Comparison of ENCODE assay signal across 14 mouse cellular contexts in the genomic region with DNA sequence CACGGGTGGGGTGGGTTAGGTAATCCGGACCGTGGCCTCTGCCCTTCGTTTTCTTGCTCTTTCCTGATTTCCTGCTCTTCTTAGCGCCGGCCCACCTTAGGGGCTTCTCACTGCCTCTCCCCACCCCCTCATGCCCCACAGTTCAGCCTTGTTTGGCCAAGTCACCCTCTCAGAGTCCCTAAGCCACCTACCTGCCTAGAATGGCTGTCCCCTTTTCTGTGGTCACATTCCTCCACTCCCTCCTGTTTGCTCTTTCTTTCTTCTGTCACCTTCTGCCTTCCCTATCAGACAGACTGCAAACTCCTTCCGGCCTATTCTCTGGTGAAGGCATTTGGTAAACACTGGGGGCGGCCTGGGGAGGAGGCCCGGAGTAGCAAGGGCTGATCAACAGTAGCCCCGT. TPM values are rescaled to one million over a fixed set of nuclear protein-coding genes. Genes with fewer than 3 reads are reported as not detected.
DNase-seq lines count a peak whose midpoint lies in the region; ATAC-seq lines count a peak whose summit lies in the region.
"Had no signal": no experiment of that assay in that cellular context is flagged by ENCODE, and none has a peak within 500 bp of the region (broad histone marks: within the 10 kb centered on the region; RNA-seq: fewer than 3 reads in every experiment).

No protein-coding gene starts in this region.

- peak overlapping the region; percentile 0; the same call in 1 of the 2 replicates for H3K4me2 ChIP-seq in lung, embryonic 16.5 days (ENCODE audit: low read depth, low read length)
- H3K4me2 ChIP-seq in liver, embryonic 15.5 days: peak overlapping the region; percentile 36; the same call in 1 of the 2 replicates
- H3K4me2 ChIP-seq: embryonic facial prominence, embryonic 15.5 days; heart, embryonic 12.5 days; midbrain, embryonic 12.5 days; neural tube, embryonic 12.5 days had no signal

- peaks cover 34% of the 10 kb centered on the region for H3K27me3 ChIP-seq in lung, embryonic 16.5 days (ENCODE audit: control insufficient read depth, insufficient read depth, low read depth, low read length)
- peaks cover 61% of the 10 kb centered on the region for H3K27me3 ChIP-seq in liver, embryonic 15.5 days

- DNase-seq in heart, adult 11 months: peak; percentile 62
- DNase-seq in heart, postnatal 4 days: no peak
- DNase-seq in lung, postnatal 25 days (ENCODE audit: low spot score): no peak
- peak; percentile 2 for DNase-seq in gastrocnemius, postnatal 25 days
- DNase-seq in layer of hippocampus, adult 9-11 months: no peak
- no peak for DNase-seq in adipocyte (ENCODE audit: low spot score)
- DNase-seq: thymus, postnatal 14 days had no signal

- no peak overlapping the region for H3K4me3 ChIP-seq in lung, embryonic 16.5 days (ENCODE audit: low read length)
- no peak overlapping the region for H3K4me3 ChIP-seq in liver, embryonic 15.5 days (replicated peaks)
- H3K4me3 ChIP-seq: embryonic facial prominence, embryonic 15.5 days; heart, embryonic 12.5 days; midbrain, embryonic 12.5 days; neural tube, embryonic 12.5 days had no signal

- peak overlapping the region; percentile 45 for H3K9ac ChIP-seq in lung, embryonic 16.5 days (ENCODE audit: low read length)
- H3K9ac ChIP-seq in liver, embryonic 15.5 days: no peak overlapping the region
- H3K9ac ChIP-seq: embryonic facial prominence, embryonic 15.5 days; heart, embryonic 12.5 days; midbrain, embryonic 12.5 days; neural tube, embryonic 12.5 days had no signal

- H3K9me3 ChIP-seq in lung, embryonic 16.5 days (ENCODE audit: control insufficient read depth, low read length): no peaks in the 10 kb centered on the region
- H3K9me3 ChIP-seq in liver, embryonic 15.5 days (replicated peaks): no peaks in the 10 kb centered on the region
- H3K9me3 ChIP-seq: embryonic facial prominence, embryonic 15.5 days; heart, embryonic 12.5 days; midbrain, embryonic 12.5 days; neural tube, embryonic 12.5 days had no signal

- no peak for ATAC-seq in lung, embryonic 16.5 days (ENCODE audit: low read depth)
- no peak for ATAC-seq in liver, embryonic 15.5 days (ENCODE audit: insufficient read depth)
- ATAC-seq: inflammation-experienced regulatory T-cells, adult 6 months had no signal

- H3K4me1 ChIP-seq in lung, embryonic 16.5 days (replicated peaks; ENCODE audit: control insufficient read depth, insufficient read depth, low read length): peaks cover 3% of the 10 kb centered on the region
- H3K4me1 ChIP-seq in liver, embryonic 15.5 days (replicated peaks): peaks cover 32% of the 10 kb centered on the region

- H3K36me3 ChIP-seq in lung, embryonic 16.5 days (ENCODE audit: control insufficient read depth, insufficient read depth, low read length): no peaks in the 10 kb centered on the region
- H3K36me3 ChIP-seq in liver, embryonic 15.5 days (replicated peaks): no peaks in the 10 kb centered on the region
- H3K36me3 ChIP-seq: embryonic facial prominence, embryonic 15.5 days; heart, embryonic 12.5 days; midbrain, embryonic 12.5 days; neural tube, embryonic 12.5 days had no signal

- 29% methylated on average over 10 of the region's 10 CpGs for WGBS in lung, embryonic 16.5 days
- WGBS in liver, embryonic 15.5 days (ENCODE audit: insufficient replicate concordance): 21% methylated on average over 10 of the region's 10 CpGs

- no peak overlapping the region for H3K27ac ChIP-seq in lung, embryonic 16.5 days (ENCODE audit: low read length)
- H3K27ac ChIP-seq in liver, embryonic 15.5 days (replicated peaks): no peak overlapping the region
- H3K27ac ChIP-seq: embryonic facial prominence, embryonic 15.5 days; midbrain, embryonic 12.5 days; neural tube, embryonic 12.5 days had no signal

RNA-seq across cellular contexts. Expression of gene Coro2a, which starts 3.9 kb away (rescaled TPM):
- under 1 TPM; 0.25 to 0.48 TPM for total RNA-seq in heart, postnatal 4 days (2021)
- 5.2 TPM in 2 replicates for polyA plus RNA-seq in lung, embryonic 16.5 days (2015; fragmentation: Nextera tagmentation; extraction: Ambion mirVana)
- total RNA-seq in gastrocnemius, postnatal 25 days (2021): under 1 TPM in 1 of 2 experiments, not detected in 1; 0.20 TPM
- 2.9 and 3.2 TPM in 2 replicates for polyA plus RNA-seq in liver, embryonic 15.5 days (2015; fragmentation: Nextera tagmentation; extraction: Ambion mirVana)

RNA-seq across cellular contexts. Expression of gene Tbc1d2, which starts 51.9 kb away (rescaled TPM):
- total RNA-seq in heart, postnatal 4 days (2021): 1 to 10 TPM; 2.9 to 3.5 TPM
- 4.2 and 4.3 TPM in 2 replicates for polyA plus RNA-seq in lung, embryonic 16.5 days (2015; fragmentation: Nextera tagmentation; extraction: Ambion mirVana)
- total RNA-seq in gastrocnemius, postnatal 25 days (2021): under 1 TPM; 0.64 to 0.78 TPM
- 0.78 and 0.93 TPM in 2 replicates for polyA plus RNA-seq in liver, embryonic 15.5 days (2015; fragmentation: Nextera tagmentation; extraction: Ambion mirVana)

Comparison
In these comparisons a context has a peak if more than half of its experiments do, and no peak if none do; other contexts are left out.
1. DNase-seq: peak in heart, adult 11 months (single experiment) and gastrocnemius, postnatal 25 days (single experiment); none in heart, postnatal 4 days (single experiment), lung, postnatal 25 days (single experiment), layer of hippocampus, adult 9-11 months (single experiment) and adipocyte (single experiment).